Mouse (Mus musculus) MEL (cell line): Measurements from ENCODE around the gene Gm17581.

ENCODE experiments used
- CHD1 ChIP-seq: IDR thresholded peaks from 2 replicates; pipeline ENCODE4 v1.6.1; 2012; ENCODE audit warnings: low read depth, mild to moderate bottlenecking, inconsistent platforms, low read length, improper control_type of control experiment
- CHD2 ChIP-seq: IDR thresholded peaks from 2 replicates; pipeline ENCODE4 v1.6.1; 2011; ENCODE audit warnings: low read length, improper control_type of control experiment
- CTCF ChIP-seq, 3 experiments: IDR thresholded peaks in 2 of 3; conservative IDR thresholded peaks in 1 of 3; 2 replicates each; pipeline ENCODE4 v1.5.1; 2011 to 2012; ENCODE audit warnings: low read length in 3 of 3, low read depth in 2 of 3, mild to moderate bottlenecking in 2 of 3, improper control_type of control experiment in 1 of 3, inconsistent platforms in 1 of 3, mixed read lengths in 1 of 3, moderate library complexity in 1 of 3; ENCODE audit not compliant: control insufficient read depth in 1 of 3, insufficient read depth in 1 of 3, poor library complexity in 1 of 3, severe bottlenecking in 1 of 3
- EP300 ChIP-seq, 2 experiments: IDR thresholded peaks; 2 replicates each; pipeline ENCODE4 v1.6.1; 2011; ENCODE audit warnings: improper control_type of control experiment in 2 of 2, low read length in 2 of 2, low read depth in 1 of 2, mild to moderate bottlenecking in 1 of 2
- MAX ChIP-seq: IDR thresholded peaks from 2 replicates; pipeline ENCODE4 v1.6.1; 2011; ENCODE audit warnings: low read length, improper control_type of control experiment
- MAZ ChIP-seq: IDR thresholded peaks from 2 replicates; pipeline ENCODE4 v1.6.1; 2012; ENCODE audit warnings: low read depth, mild to moderate bottlenecking, inconsistent platforms, low read length, improper control_type of control experiment
- NRF1 ChIP-seq: IDR thresholded peaks from 2 replicates; pipeline ENCODE4 v1.6.1; 2014; ENCODE audit warnings: low read depth, mild to moderate bottlenecking, inconsistent platforms, low read length, improper control_type of control experiment, moderate library complexity; ENCODE audit not compliant: poor library complexity, insufficient read depth, severe bottlenecking
- POLR2A ChIP-seq, 2 experiments: IDR thresholded peaks; 2 replicates each; pipeline ENCODE4 v1.6.1; 2011 to 2012; ENCODE audit warnings: low read length in 2 of 2, mild to moderate bottlenecking in 2 of 2, control low read depth in 1 of 2, improper control_type of control experiment in 1 of 2, low read depth in 1 of 2, moderate library complexity in 1 of 2; ENCODE audit not compliant: control insufficient read depth in 1 of 2, insufficient read depth in 1 of 2, poor library complexity in 1 of 2
- TCF12 ChIP-seq: IDR thresholded peaks from 2 replicates; pipeline ENCODE4 v1.6.1; 2014; ENCODE audit warnings: low read depth, mild to moderate bottlenecking, inconsistent platforms, low read length, improper control_type of control experiment, moderate library complexity
- ZC3H11A ChIP-seq: IDR thresholded peaks from 2 replicates; pipeline ENCODE4 v1.6.1; 2012; ENCODE audit warnings: low read depth, mild to moderate bottlenecking, inconsistent platforms, low read length, improper control_type of control experiment

- no peak for TF ChIP-seq NRF1
- TF ChIP-seq CHD1, result no peak
- TF ChIP-seq TCF12, result no peak
- TF ChIP-seq CTCF (IDR thresholded peaks at IDR 0.05 in 2 of 3, conservative IDR thresholded peaks at IDR 0.05 in 1 of 3; ENCODE audit: control insufficient read depth in 1 of 3, insufficient read depth in 1 of 3, low read depth in 2 of 3, low read length in 3 of 3, poor library complexity in 1 of 3, severe bottlenecking in 1 of 3), result no peak
- no peak for TF ChIP-seq ZC3H11A
- no peak for TF ChIP-seq MAZ
- TF ChIP-seq POLR2A (IDR thresholded peaks at IDR 0.05; ENCODE audit: control insufficient read depth in 1 of 2, insufficient read depth in 1 of 2, low read depth in 1 of 2, low read length in 2 of 2, poor library complexity in 1 of 2), result no peak
- TF ChIP-seq MAX, result no peak
- TF ChIP-seq CHD2, result no peak
- TF ChIP-seq EP300 (IDR thresholded peaks at IDR 0.05; ENCODE audit: low read depth in 1 of 2, low read length in 2 of 2), result no peak
Observed at GRCm38 (mm10) chr2:155774261-155774926, 38.7 kb upstream of the Gm17581 start.
